Mouse (Mus musculus) forebrain, embryonic 13.5 days (tissue): ENCODE data around the gene Hnrnph3. TPM values are rescaled to one million over a fixed set of nuclear protein-coding genes. Genes with fewer than 3 reads are reported as not detected.

Experiments
- ATAC-seq: fragments of 200-750 bp; cut with Nextera tagmentation; 2 replicates; pipeline ENCODE4 v1.8.0; 2017
- H3K27ac ChIP-seq: fragments of 300-500 bp; sonication (generic); 2 replicates; pipeline ENCODE4 v1.5.1; 2015; ENCODE audit warnings: inconsistent platforms, mild to moderate bottlenecking, moderate library complexity
- H3K27me3 ChIP-seq: fragments of 300-500 bp; sonication (generic); 2 replicates; pipeline ENCODE4 v1.6.1; 2015; ENCODE audit warnings: mild to moderate bottlenecking, inconsistent platforms
- H3K36me3 ChIP-seq: fragments of 300-500 bp; sonication (generic); 2 replicates; pipeline ENCODE4 v1.6.1; 2015; ENCODE audit warnings: mild to moderate bottlenecking, inconsistent platforms; ENCODE audit not compliant: poor library complexity, severe bottlenecking
- H3K4me1 ChIP-seq: fragments of 300-500 bp; sonication (generic); 2 replicates; pipeline ENCODE4 v1.6.1; 2015; ENCODE audit warnings: inconsistent platforms
- H3K4me2 ChIP-seq: fragments of 300-500 bp; sonication (generic); 2 replicates; pipeline ENCODE4 v1.6.1; 2015; ENCODE audit warnings: inconsistent platforms, mild to moderate bottlenecking, moderate library complexity
- H3K4me3 ChIP-seq: fragments of 300-500 bp; sonication (generic); 2 replicates; pipeline ENCODE4 v1.5.1; 2015; ENCODE audit warnings: mild to moderate bottlenecking, inconsistent platforms
- H3K9ac ChIP-seq: fragments of 300-500 bp; sonication (generic); 2 replicates; pipeline ENCODE4 v1.6.1; 2015; ENCODE audit warnings: mild to moderate bottlenecking, inconsistent platforms
- H3K9me3 ChIP-seq: fragments of 300-500 bp; sonication (generic); replicated peaks from 2 replicates; pipeline ENCODE4 v1.6.1; 2016; ENCODE audit warnings: inconsistent platforms
- WGBS: fragments of 180-500 bp; shearing (Covaris S2); methylation state at CpG from one replicate; pipeline ENCODE4 v1.1.7; 2015; 5-methylcytosine and 5-hydroxymethylcytosine counted together
- polyA plus RNA-seq: library from polyadenylated mRNA; unstranded; fragments of >200 nt; fragmentation: Nextera tagmentation; extraction: Ambion mirVana; gene quantifications from 2 replicates; pipeline ENCODE4 v1.2.1, GENCODE M21; 2015

Hnrnph3 gene
- polyA plus RNA-seq, 1 experiment from 2014 or later = 242 TPM

DNA sequence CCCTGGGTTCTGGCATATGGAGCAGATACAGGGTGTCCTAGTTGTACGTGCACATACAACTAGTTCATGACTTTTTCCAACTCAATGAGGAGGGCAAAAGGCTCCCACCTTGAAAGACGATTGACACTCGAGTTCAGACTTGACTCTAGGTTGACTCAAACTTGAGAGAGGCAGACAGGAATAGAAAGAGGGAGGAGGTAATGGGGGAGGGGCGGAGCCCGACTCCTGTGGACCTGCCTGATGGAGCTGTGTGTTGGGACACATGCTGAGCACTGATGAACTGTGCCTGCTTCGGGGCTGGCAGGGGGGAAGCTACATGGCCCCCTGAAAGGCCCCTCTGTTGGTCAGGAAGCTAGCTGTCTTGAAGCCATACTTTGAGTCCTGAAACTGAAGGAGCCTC, 29.0 kb upstream of the Hnrnph3 start:
- no peak for ATAC-seq
- H3K9ac ChIP-seq = no peak overlapping the region
- H3K4me1 ChIP-seq = no peaks in the 10 kb centered on the region
- no peak overlapping the region for H3K27ac ChIP-seq
- no peak overlapping the region for H3K4me2 ChIP-seq
- 58% methylated on average over 6 of the region's 6 CpGs for WGBS
- H3K9me3 ChIP-seq = no peaks in the 10 kb centered on the region
- no peaks in the 10 kb centered on the region for H3K36me3 ChIP-seq
- H3K4me3 ChIP-seq = no peak overlapping the region
- H3K27me3 ChIP-seq = no peaks in the 10 kb centered on the region

- Histone ChIP-seq H3K4me3 (no peak overlapping the region), H3K4me1 (no peaks in the 10 kb centered on the region), H3K9me3 (no peaks in the 10 kb centered on the region), H3K27ac (no peak overlapping the region), H3K36me3 (no peaks in the 10 kb centered on the region), H3K9ac (no peak overlapping the region), H3K27me3 (no peaks in the 10 kb centered on the region), H3K4me2 (no peak overlapping the region)
- WGBS = 84% methylated on average over 6 of the region's 6 CpGs
- ATAC-seq = no peak
Observed at GRCm38 (mm10) chr10:63052011-63052410, 28.0 kb upstream of the Hnrnph3 start.

DNA sequence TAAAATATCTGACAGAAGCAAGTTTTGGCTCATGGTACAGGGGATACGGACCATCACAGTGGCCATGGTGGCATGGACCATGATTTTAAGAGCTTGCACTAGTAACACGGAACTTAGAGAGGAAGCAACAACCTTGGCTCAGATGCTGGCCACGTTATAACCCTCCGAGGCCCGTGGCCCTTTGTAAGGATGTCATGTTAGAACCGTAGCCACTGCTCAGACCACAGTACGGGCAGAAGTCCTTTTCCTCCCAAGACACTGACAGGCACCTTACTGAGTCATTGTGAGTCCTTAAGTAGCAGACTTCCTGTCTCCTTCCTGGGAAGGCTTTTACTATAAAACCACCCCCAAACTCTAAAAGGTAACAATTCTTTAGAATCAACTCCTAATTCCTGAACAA, 27.2 kb upstream of the Hnrnph3 start:
- Histone ChIP-seq H3K27ac (no peak overlapping the region), H3K9ac (no peak overlapping the region), H3K4me3 (no peak overlapping the region), H3K4me2 (no peak overlapping the region), H3K4me1 (no peaks in the 10 kb centered on the region), H3K36me3 (no peaks in the 10 kb centered on the region), H3K9me3 (no peaks in the 10 kb centered on the region), H3K27me3 (no peaks in the 10 kb centered on the region)
- 77% methylated on average over 7 of the region's 7 CpGs for WGBS
- ATAC-seq = no peak

DNA sequence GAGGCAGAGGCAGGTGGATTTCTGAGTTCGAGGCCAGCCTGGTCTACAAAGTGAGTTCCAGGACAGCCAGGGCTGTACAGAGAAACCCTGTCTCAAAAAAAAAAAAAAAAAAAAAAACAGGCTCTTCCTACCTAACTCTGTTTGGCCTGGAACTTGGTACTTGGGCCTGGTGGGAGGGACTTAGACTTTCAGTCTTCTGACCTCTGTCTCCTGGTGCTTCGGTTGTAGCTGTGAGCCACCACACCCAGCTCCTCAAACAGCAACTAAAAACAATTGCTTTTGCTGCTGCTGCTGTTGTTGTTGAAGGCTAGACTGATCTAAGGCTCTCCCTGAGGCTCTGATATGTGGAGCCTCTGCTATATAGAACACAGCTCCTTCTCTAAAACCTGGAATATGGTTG, 25.1 kb upstream of the Hnrnph3 start:
- Histone ChIP-seq H3K4me3 (no peak overlapping the region), H3K4me1 (no peaks in the 10 kb centered on the region), H3K9me3 (no peaks in the 10 kb centered on the region), H3K27me3 (no peaks in the 10 kb centered on the region), H3K36me3 (no peaks in the 10 kb centered on the region), H3K27ac (no peak overlapping the region), H3K4me2 (no peak overlapping the region), H3K9ac (no peak overlapping the region)
- no peak for ATAC-seq
- 93% methylated on average over 2 of the region's 2 CpGs for WGBS

- no peaks in the 10 kb centered on the region for H3K9me3 ChIP-seq
- no peaks in the 10 kb centered on the region for H3K4me1 ChIP-seq
- no peak overlapping the region for H3K27ac ChIP-seq
- H3K9ac ChIP-seq = no peak overlapping the region
- H3K4me2 ChIP-seq = no peak overlapping the region
- no peaks in the 10 kb centered on the region for H3K36me3 ChIP-seq
- WGBS = 87% methylated on average over 8 of the region's 8 CpGs
- H3K4me3 ChIP-seq = no peak overlapping the region
- no peak for ATAC-seq
- no peaks in the 10 kb centered on the region for H3K27me3 ChIP-seq
Observed at GRCm38 (mm10) chr10:63047751-63048150, 23.7 kb upstream of the Hnrnph3 start.

DNA sequence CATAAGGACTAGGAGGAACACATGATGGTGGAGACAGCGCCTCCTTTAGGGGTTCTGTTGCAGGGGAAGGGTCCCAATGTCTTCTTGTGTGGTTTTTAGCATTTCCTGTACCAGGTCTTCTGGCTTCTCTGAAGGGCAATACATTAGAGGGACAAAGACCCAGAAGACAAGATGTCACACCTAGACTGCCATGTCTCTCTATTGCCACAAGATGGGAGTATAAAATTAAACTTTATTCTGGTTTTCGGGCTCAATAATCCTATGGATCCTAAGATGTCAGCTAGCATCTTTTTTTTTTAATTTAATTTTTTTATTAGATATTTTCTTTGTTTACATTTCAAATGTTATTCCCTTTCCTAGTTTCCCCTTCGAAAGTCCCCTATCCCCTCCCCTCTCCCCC, 19.1 kb upstream of the Hnrnph3 start:
- no peaks in the 10 kb centered on the region for H3K36me3 ChIP-seq
- no peaks in the 10 kb centered on the region for H3K9me3 ChIP-seq
- no peak overlapping the region for H3K4me3 ChIP-seq
- WGBS = 74% methylated on average over 3 of the region's 3 CpGs
- no peak overlapping the region for H3K27ac ChIP-seq
- H3K9ac ChIP-seq = no peak overlapping the region
- no peak overlapping the region for H3K4me2 ChIP-seq
- no peaks in the 10 kb centered on the region for H3K27me3 ChIP-seq
- no peak for ATAC-seq
- H3K4me1 ChIP-seq = no peaks in the 10 kb centered on the region

DNA sequence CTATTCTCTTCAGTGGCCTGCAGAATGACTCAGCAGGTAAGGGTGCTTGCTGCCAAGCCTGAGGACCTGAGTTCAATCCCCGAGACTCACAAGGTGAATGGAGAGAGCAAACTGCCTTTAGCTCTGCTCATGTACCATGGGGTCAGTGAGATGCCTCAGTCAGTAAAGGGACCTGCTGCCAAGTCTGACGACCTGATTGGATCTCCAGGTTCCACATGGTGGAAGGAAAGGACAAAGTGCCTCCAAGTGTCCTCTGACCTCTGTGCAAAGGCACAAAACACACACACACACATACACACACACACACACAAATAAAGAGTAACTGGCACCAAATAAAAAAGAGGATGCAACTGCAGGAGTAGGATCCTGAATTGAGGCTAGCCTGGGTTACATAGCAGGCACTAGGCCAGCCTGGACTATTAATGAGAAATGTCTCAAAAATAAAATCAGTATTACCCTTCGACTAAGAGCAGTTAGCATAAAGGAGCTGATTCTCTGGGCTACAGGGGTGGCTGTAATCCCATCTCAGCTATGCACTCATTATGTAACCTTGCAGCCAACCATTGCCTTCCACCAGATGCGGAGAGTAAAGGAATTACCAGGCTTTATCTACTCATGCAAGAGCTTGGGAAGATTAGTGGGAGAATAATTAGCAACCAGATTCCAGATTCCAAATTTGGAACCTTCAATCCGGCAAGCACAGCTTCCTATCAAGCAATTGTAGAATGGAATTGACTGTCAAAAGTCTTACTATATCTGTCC, 16.0 kb upstream of the Hnrnph3 start:
- Histone ChIP-seq H3K9me3 (no peaks in the 10 kb centered on the region), H3K4me3 (no peak overlapping the region), H3K27ac (no peak overlapping the region), H3K9ac (no peak overlapping the region), H3K4me1 (no peaks in the 10 kb centered on the region), H3K4me2 (no peak overlapping the region), H3K36me3 (no peaks in the 10 kb centered on the region), H3K27me3 (no peaks in the 10 kb centered on the region)
- WGBS = 58% methylated on average over 5 of the region's 5 CpGs
- ATAC-seq = no peak

DNA sequence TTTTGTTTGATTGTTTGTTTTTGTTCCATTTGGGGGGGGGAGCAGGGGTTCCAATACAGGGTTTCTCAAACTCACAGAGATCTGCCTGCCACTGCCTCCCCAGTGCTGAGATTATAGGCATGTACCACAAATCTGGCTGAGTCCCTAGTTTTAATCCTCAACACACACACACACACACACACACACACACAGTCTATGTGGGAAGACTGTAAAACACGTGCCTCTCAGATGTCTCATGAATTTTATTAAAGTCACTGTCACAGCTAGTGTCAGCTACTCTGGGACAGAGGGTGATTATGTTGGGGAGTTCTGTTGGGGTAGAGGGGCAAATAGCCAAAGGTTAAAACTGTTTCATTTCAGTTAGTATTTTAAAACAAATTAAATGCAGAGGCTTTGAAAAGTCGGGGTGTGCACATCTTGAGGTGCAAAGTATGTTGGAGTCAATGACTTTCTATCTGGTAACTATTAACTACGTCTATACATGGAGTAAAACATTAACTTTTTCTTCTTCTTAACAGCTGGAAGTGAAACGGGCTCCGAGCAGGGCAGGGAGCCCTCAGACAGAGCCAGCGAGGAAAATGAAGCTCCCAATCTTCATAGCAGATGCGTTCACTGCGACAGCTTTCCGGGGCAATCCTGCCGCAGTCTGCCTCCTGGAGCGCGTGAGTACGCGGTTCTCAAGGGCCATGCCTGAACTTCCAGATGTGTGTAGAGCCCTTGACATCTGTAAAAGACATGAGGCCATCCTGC, 14.7 kb upstream of the Hnrnph3 start:
- no peak overlapping the region for H3K4me2 ChIP-seq
- H3K4me3 ChIP-seq = no peak overlapping the region
- no peaks in the 10 kb centered on the region for H3K27me3 ChIP-seq
- no peak overlapping the region for H3K27ac ChIP-seq
- H3K4me1 ChIP-seq = no peaks in the 10 kb centered on the region
- ATAC-seq = no peak
- no peaks in the 10 kb centered on the region for H3K36me3 ChIP-seq
- H3K9ac ChIP-seq = no peak overlapping the region
- 89% methylated on average over 14 of the region's 14 CpGs for WGBS
- no peaks in the 10 kb centered on the region for H3K9me3 ChIP-seq

GRCm38 (mm10) chr10:63032956-63033355, 8.9 kb upstream of the Hnrnph3 start:
- no peak overlapping the region for H3K27ac ChIP-seq
- no peak overlapping the region for H3K9ac ChIP-seq
- H3K36me3 ChIP-seq = no peaks in the 10 kb centered on the region
- 64% methylated on average over 3 of the region's 3 CpGs for WGBS
- H3K27me3 ChIP-seq = no peaks in the 10 kb centered on the region
- no peak overlapping the region for H3K4me2 ChIP-seq
- no peak overlapping the region for H3K4me3 ChIP-seq
- peaks cover 2% of the 10 kb centered on the region; the same call in 1 of the 2 replicates for H3K4me1 ChIP-seq
- ATAC-seq = no peak
- H3K9me3 ChIP-seq = no peaks in the 10 kb centered on the region

DNA sequence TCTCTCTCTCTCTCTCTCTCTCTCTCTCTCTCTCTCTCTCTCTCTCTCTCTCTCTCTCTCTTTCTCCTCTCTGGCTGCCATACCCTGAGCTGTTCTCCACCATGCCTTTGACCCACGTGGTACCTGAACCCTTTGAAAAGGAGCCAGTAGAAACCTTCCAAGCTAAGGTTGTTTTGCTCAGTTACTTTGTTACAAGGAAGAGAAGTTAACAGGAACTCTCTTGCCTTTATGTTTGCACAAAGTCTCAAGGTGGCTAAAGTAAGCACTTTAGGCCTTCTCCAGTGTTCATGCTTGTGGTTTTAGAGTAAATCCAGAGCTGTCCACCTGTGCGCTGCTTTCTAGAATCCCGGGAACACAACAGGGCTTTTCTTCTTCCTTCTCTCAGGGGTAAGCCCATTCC, 8.2 kb upstream of the Hnrnph3 start:
- no peaks in the 10 kb centered on the region for H3K36me3 ChIP-seq
- WGBS = 77% methylated on average over 3 of the region's 3 CpGs
- ATAC-seq = no peak
- no peak overlapping the region for H3K4me2 ChIP-seq
- H3K27me3 ChIP-seq = no peaks in the 10 kb centered on the region
- H3K9ac ChIP-seq = no peak overlapping the region
- H3K27ac ChIP-seq = no peak overlapping the region
- H3K4me1 ChIP-seq = peaks cover 5% of the 10 kb centered on the region
- H3K4me3 ChIP-seq = no peak overlapping the region
- no peaks in the 10 kb centered on the region for H3K9me3 ChIP-seq

DNA sequence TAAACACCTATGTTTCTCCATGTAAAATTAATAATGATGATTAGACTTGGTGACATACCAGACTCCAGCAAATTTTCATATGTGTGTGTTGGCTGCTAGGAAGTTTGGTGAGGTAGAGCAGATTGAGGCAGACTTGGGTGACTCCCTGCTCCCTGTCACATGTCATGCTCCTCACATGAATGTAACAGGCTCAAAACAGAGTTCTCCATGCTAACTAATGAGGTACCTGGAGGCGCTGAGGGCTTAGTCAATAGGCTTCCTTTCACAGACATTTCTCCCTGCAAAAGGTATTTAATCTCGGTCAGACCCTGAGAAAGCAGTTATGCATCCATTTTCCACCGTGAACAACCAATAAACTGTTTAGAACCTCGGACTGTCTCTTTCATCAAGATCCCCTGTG, 4.4 kb upstream of the Hnrnph3 start:
- Histone ChIP-seq H3K4me1 (peaks cover 32% of the 10 kb centered on the region), H3K27me3 (no peaks in the 10 kb centered on the region), H3K9me3 (no peaks in the 10 kb centered on the region), H3K36me3 (no peaks in the 10 kb centered on the region), H3K4me2 (no peak overlapping the region), H3K27ac (0 out of 2 replicates have a peak overlapping the region, but pooled peaks have one; percentile 6), H3K9ac (no peak overlapping the region), H3K4me3 (no peak overlapping the region)
- 37% methylated on average over 4 of the region's 4 CpGs for WGBS
- no peak for ATAC-seq

DNA sequence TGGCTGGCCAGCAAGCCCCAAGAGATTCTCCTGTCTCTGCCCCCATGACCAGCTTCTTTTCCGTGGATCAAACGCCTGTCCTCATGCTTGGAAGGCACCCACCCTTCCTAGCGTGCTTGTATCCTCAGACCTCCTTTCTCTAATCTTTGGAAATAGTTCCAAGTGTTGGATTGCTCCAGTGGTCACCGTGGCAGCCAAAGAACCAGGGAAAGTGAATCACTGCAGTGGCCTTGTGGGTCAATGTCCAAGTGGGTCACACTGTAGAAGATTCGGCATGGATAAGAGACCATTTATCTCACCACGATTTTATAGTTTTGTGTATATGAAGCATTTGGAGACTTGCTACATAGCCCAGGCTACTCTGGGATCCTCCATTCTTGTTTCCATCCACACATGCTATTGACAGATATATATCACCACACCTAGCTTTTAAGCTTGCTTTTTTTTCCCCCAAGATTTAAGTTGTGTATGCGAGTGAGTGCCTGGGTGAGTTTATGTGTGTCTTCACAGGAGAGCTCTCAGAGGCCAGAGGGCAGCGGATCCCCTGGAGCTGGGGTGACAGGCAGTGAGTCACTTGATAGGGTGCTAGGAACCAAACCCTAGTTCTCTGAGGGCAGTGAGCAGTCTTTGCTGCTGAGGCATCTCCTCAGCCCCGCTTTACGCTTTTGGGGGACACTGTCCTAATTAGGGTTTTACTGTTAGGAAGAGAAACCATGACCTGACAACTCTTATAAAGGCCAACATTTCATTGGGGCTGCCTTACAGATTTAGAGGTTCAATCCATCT, 3.6 kb upstream of the Hnrnph3 start:
- WGBS = 89% methylated on average over 10 of the region's 10 CpGs

More for the DNA sequence above, 3.6 kb upstream of the Hnrnph3 start:
- Histone ChIP-seq H3K9ac (no peak overlapping the region), H3K4me3 (no peak overlapping the region), H3K27ac (peak overlapping the region; percentile 100), H3K4me1 (peaks cover 32% of the 10 kb centered on the region), H3K27me3 (no peaks in the 10 kb centered on the region), H3K9me3 (no peaks in the 10 kb centered on the region), H3K36me3 (no peaks in the 10 kb centered on the region), H3K4me2 (no peak overlapping the region)
- no peak for ATAC-seq
